Mouse (Mus musculus): ENCODE results near the gene Gcnt2.

GRCm38 (mm10) chr13:40978652-40979051 is 119.1 kb downstream of the Gcnt2 start:
- no peak for TF ChIP-seq TAL1 (IDR thresholded peaks at IDR 0.05; ENCODE audit: low read length)
- no peak for TF ChIP-seq GATA1 (IDR thresholded peaks at IDR 0.05; ENCODE audit: low read length)

All from erythroblast, embryonic 14.5 days (primary cell).